Mouse (Mus musculus): ENCODE measurements around the gene Chat.

The Chat gene

GRCm38 (mm10) chr14:32465889-32466288 lies at the start of gene Chat:
Gene Chat, minus strand, starts transcription at chr14:32465989.
- ChIA-PET CTCF (interaction anchor here in 3 of 4 experiments (0.6 to 1.3 kb wide), 7 partner anchors 11 to 912 kb away, joined by 3 to 4 read pairs (median 3); no protein-coding TSS in a partner anchor), POLR2A (interaction anchor here (0.7 to 2.0 kb wide), 9 partner anchors 9 to 232 kb away, joined by 3 to 5 read pairs (median 4); no protein-coding TSS in a partner anchor)

DNA sequence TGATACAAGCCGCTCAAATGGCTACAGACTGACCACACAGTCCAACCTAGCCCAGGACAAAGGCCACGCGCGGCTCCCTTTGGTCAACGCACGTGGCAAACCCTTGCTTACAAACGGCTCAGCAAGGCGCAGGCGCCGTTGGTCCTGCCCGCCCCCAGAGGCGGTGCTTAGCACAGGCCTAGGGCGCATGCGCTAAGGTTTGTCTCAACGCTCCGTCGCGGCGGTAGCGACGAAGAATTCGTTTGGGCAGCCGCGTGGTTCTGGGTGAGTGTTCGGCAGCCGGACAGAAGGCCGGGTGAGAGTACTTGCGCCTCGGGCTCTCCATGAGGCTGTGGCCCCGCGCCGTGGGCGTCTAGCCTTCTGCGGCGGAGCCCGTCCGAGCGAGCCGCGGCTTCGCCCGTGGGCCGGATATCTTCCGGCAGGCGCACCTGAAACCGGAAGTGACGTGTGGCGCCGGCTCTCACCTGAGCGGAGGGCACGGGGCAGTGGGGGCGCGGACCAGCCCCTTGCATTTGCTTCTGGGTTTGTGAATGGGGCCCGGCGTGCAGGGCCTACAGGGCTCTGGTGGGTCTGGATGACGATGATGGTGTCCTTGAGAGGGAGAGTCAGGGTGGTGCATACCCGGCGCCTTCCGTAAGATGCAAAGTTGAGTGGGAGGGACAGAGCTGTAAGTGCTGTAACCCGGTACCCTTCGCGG lies 47.7 kb upstream of the Chat start, which contains the start of gene Ercc6:
Ercc6 (plus strand) TSS at position 186 of the 697 bp plus-strand sequence.
- ChIA-PET POLR2A (interaction anchor here in 3 of 4 experiments (0.5 to 1.2 kb wide), 8 partner anchors 9 to 809 kb away, joined by 3 to 5 read pairs (median 4); partner anchors contain the start of gene Ncoa4 (in 1 of the 3)), CTCF (interaction anchor here in 1 of 4 experiments (1.5 kb wide), 1 partner anchor 18 kb away, joined by 3 read pairs; no protein-coding TSS in a partner anchor)

- POLR2A ChIA-PET: no interaction called here
- CTCF ChIA-PET: interaction anchor here in 1 of 4 experiments (0.7 kb wide), 1 partner anchor 695 kb away, joined by 6 read pairs; no protein-coding TSS in a partner anchor
Measured at GRCm38 (mm10) chr14:32512912-32513311, 47.1 kb upstream of the Chat start.

DNA sequence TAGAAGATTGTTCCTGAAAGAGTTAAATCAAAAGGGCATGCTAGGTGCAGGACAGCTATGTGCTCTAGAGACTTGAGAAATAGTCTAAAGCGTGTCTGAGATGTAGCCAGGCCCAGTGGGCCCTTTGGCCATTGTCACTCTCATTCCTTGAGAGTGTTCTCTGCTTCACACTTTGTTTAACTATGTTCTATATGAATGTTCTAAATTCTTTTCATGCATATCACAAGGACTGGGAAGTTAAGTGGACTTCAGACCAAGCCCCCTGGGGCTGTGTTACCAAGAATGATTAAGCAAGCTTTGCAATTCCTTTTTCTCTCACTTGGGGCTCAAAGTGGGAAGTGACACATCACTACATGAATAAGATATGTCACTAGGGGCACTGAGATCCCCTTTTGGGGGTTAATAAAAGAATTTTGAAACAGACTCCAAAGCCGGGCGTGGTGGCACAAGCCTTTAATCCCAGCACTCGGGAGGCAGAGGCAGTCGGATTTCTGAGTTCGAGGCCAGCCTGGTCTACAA lies 43.7 kb upstream of the Chat start:
- CTCF ChIA-PET: no interaction called here
- POLR2A ChIA-PET: no interaction called here

- POLR2A ChIA-PET: no interaction called here
- CTCF ChIA-PET: no interaction called here
Measured at GRCm38 (mm10) chr14:32508105-32508835, 42.5 kb upstream of the Chat start.

DNA sequence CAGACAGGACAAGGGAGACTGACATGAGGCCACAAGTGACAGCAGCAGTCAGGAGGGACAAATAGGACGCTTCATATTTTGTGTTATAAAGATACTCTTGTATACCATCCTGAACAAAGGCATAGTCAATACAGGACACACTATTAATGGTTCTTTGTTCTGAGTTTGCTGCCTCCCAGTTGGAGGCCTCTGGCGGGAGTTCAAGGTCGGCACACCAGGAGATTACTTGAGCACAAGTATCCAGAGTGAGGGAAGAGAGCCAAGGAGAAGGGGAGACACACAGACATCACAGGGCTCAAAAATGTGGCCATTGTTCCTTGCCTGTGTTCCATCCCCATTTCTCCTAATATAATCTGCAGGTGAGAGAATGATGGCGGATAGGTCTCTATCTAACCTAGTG lies 41.4 kb upstream of the Chat start:
- ChIA-PET CTCF (no interaction called here), POLR2A (no interaction called here)

DNA sequence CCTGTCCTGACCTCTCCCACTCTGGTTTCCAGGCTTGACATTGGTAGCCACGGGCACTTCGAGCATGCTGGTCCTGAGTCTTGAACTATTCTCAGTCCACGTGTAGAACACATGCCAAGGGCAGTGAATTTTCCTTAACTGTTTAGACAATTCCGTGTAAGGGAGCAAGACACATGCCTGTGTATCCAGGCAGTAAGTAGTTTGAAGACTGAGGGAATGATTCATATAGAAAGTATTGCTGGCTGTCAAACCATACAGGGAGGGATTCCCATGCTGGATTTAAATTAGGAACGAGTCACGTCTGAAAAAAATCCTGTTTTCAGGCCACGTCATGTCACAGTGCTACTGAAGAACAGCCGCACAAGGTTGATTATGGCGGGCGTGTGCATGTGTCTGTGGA lies 40.5 kb upstream of the Chat start:
- CTCF ChIA-PET: no interaction called here
- POLR2A ChIA-PET: no interaction called here

GRCm38 (mm10) chr14:32503897-32504296 lies 38.1 kb upstream of the Chat start:
- ChIA-PET CTCF (no interaction called here), POLR2A (no interaction called here)

- POLR2A ChIA-PET: no interaction called here
- CTCF ChIA-PET: no interaction called here
Measured at GRCm38 (mm10) chr14:32502764-32503688, 37.2 kb upstream of the Chat start.

DNA sequence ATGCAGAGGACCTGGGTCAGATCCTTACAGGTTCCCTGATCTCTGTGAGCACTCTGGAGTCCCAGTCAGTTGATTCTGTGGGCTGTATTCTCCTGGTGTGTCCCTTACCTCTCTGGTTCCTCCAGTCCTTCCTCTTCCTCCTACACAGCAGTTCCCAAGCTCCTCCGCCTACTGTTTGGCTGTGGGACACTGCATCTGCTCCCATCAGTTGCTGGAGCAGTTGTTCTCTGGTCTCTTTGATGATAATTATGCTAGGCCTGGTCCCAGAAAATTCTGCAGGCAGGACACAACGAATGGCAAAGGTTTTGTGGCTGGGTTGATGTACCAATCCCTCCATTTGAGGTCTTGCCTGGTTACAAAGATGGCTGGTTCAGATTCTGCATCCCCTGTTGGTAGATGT lies 35.5 kb upstream of the Chat start:
- ChIA-PET CTCF (no interaction called here), POLR2A (interaction anchor here in 2 of 4 experiments (0.5 to 0.7 kb wide), 4 partner anchors 183 to 1644 kb away, joined by 3 to 22 read pairs (median 5); no protein-coding TSS in a partner anchor)

DNA sequence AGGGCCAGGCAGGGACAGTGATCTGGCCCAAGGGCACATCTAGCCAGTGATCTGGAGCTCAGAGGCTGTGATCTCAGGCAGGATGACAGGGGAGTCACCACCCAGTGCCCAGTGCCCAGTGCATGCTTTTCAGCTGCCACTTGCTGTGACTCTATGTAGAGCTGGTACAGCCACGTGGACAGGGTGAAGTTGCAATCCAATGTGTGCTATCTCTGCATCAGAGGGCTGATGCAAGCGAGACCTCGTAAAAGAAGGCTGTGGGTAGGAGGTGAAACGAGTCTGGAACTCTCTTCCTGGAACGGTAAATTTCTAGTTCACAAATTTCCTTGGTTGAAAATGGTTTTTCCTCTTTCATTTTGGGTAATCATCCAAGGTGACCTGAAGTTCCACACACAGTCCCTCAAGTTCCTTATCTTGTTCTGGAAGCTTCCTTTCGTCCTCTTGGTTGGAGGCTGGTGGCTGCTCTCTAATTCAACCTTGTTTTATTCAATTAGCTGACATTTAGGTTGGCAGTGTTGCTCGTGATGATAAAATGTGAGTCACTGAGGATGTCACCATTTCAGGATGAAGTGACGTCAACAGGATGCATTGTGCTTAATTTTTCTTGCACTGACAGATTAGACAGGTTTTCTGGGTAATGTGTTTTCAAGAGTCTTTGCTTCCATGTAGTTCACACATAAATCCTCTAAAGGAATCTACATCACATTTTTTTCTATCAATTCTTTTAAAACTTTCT lies 30.5 kb upstream of the Chat start:
- ChIA-PET POLR2A (no interaction called here), CTCF (no interaction called here)

DNA sequence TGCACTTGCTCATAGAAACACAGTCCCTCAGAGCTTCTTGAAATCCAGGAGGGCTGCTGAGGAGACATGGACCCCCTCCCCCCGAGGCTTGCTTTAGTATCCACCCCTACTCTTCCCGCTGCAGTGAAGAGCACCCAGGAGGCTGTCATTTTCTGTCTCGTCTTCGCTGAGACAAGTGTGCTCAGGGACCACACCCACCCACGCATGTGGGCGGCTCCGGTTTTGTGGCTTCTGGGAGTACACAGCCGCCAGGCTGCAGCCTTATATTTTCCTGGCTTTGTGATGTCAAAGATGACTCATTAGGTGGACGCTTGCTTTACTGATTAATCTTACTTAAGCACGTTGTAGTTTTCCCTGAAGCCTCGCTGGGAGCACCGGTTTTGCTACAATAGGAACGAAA lies 26.7 kb upstream of the Chat start:
- ChIA-PET POLR2A (no interaction called here), CTCF (no interaction called here)

DNA sequence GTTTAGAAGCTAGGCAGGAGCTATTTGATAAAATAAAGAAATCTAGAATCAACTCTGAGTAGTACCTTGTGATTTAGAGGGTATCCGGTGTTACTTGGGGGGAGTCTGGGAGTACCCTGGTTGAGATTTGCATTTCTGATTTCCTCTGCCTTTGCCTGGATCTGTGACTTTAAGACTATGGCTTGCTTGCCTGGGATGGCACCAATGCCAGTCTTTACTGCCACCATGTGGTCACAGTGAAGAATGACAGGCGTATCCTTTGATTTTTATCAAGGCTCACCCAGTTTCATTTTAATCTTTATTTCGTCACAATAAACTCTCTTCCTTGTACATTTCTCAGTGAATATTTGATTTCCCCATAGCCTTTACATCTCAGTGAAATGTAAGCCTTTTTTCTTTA lies 16.3 kb upstream of the Chat start:
- ChIA-PET POLR2A (no interaction called here), CTCF (interaction anchor here in 3 of 4 experiments (0.5 to 1.4 kb wide), 6 partner anchors 36 to 253 kb away, joined by 3 to 9 read pairs (median 6); no protein-coding TSS in a partner anchor)

- CTCF ChIA-PET: no interaction called here
Measured at GRCm38 (mm10) chr14:32477581-32477980, 11.8 kb upstream of the Chat start.

DNA sequence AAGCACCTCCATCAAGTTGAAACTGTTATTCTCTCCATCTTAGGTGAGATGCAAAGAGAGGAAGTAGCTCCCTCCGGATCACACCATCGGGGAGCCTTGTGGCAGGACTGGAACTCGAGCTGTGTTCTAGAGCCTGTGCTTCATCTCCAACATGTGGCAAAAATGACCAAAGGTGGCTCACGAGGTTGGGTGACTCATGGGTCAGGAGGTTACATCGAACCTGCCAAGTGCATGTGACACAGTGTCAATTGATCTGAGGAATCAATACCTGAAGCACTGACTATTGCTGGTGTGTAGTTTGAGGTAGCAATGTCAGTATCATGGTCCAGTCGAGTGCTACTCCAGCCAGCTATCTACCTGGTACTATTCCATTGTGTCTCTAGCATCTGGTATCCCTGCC lies 10.8 kb upstream of the Chat start:
- ChIA-PET CTCF (no interaction called here), POLR2A (no interaction called here)

More at GRCm38 (mm10) chr14:32477581-32477980, 11.8 kb upstream of the Chat start:
- POLR2A ChIA-PET: no interaction called here

DNA sequence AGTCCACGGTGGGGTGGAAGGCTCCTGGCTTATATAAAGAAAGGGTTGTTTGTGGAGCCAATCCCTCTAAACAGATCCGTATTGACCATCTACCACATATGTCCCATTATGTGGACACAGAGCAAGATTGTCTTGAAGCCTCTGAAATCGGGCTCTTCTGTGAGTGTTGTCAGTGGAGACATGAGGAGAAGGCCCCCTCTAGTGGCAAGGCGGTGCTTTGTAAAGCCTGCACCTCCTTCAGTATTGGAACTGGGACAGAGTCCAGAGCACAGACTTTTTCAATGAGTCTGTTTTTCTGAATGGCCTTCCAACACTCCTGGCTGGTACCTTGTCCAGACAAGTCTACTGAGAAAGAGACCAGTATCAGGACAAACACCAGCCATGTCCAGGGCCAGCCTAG lies 7.2 kb upstream of the Chat start:
- CTCF ChIA-PET: interaction anchor here in 2 of 4 experiments (1.5 kb wide), 2 partner anchors 244 kb away, joined by 3 to 4 read pairs; no protein-coding TSS in a partner anchor
- POLR2A ChIA-PET: interaction anchor here in 2 of 4 experiments (0.6 to 0.7 kb wide), 2 partner anchors 125 to 1323 kb away, joined by 3 read pairs; no protein-coding TSS in a partner anchor

DNA sequence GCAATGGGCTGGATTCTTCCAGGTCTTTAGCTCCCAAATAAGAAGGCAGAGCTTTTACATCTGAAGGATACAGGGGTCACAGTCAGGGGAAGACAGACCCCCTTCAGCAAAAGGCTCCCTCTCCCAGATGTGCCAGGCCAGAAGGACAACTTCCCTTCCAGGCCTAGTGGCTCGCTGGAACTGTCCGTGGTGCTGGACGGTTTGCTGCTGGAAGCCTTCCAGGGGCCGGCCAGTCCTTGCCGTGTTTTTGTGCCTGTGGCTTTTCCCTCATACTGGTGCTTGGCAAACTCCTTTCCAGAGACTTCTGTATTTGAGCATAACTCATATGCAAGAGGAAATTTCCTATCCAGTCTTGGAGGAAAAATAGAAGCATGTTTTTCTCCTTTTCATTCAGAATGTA lies 1.8 kb upstream of the Chat start:
- ChIA-PET CTCF (no interaction called here), POLR2A (interaction anchor here in 1 of 4 experiments (0.9 to 1.1 kb wide), 2 partner anchors 45 to 261 kb away, joined by 3 read pairs; no protein-coding TSS in a partner anchor)

- POLR2A ChIA-PET: interaction anchor here in 3 of 4 experiments (0.6 to 2.0 kb wide), 9 partner anchors 9 to 232 kb away, joined by 3 to 5 read pairs (median 4); no protein-coding TSS in a partner anchor
- CTCF ChIA-PET: interaction anchor here in 3 of 4 experiments (0.5 to 1.3 kb wide), 8 partner anchors 10 to 912 kb away, joined by 3 to 4 read pairs (median 3); no protein-coding TSS in a partner anchor
Measured at GRCm38 (mm10) chr14:32465506-32465870, 301 bp downstream of the Chat start.

All from embryonic stem cell, embryonic (primary cell).